Mouse (Mus musculus) right cerebral cortex, adult 18-20 months (tissue): ENCODE measurements at regions not wholly inside any gene's neighbourhood (a gene's known extent, or its start where the extent isn't known, plus 50 kb on each side); places are given as distances from the start of the nearest gene placed in this dataset.

Experiments
- DNase-seq: peaks from one replicate; pipeline ENCODE4 v3.0.0; 2022; ENCODE audit warnings: mixed read lengths

DNA sequence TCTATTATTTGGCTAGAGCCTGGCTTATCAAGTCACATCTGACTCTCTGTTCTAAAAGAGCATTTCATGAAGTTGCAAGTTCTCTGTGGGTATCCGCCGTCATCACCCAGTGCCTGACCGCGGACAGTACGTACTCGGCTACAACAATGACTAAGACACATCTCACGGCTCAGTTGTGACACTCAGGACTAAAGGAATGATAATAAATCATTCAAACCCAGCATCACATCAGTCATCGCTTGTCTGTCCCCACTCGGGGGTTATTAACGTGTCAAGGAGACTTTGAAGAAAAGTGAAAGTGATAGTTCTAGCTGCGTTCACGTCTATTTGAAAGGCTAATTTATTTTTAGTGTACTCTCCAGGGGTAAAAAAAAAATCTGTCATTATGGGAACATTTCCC lies 61.4 kb upstream of the Map4k3 start:
- DNase-seq, result no peak

DNA sequence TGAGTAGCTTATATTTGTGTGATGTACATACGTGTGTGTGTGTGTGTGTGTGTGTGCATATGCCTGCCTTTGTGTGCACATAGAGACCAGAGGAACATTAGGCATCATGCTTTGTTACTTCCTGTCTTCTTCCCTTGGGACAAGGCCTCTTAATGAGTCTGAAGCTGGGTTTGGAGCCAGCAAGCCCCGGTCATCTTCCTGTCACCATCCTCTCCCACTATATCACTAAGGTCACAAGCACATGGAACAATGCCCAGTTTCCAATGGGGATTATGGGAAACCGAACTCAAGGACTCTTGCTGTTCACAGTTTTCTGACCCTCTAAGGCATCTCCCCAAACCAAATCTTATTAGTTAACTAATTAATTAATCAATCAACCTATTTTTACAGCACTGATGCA lies 60.7 kb upstream of the Map4k3 start:
- DNase-seq, result no peak

DNA sequence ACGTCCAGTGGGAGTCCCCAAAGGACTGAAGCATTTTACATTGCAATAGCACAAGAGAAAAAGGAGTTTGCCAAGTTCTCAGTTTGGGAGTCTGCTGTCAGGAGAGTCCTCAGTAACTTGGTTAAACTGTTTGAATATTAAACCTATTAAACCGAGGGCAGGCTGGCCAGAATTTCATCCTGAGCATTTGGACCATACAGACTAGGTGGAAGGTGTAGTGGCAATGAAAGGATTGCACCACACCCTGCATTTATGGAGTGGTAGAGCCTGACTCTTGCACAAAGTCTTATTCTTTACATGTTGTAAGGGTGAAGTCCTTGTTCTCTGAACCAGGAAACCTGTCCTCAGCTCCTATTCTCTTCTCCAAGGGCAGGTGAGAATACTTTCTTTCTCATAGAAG lies 58.6 kb upstream of the Map4k3 start:
- DNase-seq, result no peak

DNA sequence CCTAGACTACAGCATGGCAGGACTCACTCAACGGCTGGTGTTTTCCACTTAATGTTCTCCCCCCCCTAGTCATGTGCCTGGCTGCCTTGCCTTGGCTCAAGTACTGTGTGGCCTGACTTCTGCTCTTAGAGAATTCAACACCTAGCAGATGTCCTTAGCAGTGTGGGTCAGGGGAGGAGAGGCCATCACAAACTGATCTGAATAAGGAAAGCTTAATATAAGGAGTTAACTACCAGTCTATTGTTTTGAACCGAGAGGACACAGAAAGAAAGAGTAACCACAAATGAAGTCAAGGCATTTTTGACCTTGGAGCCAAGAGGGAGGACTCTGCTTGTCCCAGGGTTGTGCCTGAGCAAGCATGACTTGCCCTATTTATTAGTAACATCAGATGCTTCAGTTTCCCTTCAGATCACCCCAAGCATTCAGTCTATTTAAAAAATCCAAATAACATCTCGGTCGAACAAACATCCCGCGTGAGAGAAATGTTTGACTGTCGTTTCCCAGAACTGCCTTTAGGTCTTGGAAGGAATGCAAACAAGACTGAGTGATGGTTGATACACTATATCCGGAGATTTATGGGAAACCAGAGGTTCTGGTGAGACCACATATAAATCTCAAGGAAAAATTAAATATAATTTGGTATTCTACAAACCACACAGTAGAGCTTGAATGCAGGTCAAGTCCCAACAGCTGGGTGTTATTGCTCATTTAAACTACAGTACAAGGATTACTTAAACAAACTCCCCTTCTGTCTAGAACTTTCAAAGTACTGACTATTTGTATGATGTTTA lies 58.0 kb upstream of the Map4k3 start:
- DNase-seq, result no peak

DNA sequence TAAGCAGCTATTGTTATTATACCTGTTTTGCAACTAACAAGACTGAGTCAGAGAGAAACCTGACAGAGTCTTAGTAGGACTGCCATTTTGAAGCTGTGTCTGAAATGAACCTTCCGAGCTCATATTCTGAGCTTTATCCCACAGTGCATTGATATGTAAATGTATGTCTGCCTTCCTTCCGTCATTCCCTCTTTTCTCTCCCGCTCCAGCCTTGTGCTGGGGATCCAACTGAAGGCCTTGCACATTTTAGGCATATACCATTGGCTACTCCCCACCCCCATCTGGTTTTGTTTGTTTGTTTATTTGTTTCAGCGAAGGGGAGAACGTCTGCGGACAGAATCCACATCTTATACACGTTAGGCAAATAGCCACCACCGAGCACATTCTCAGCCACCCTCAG lies 57.2 kb upstream of the Map4k3 start:
- DNase-seq, result no peak

DNA sequence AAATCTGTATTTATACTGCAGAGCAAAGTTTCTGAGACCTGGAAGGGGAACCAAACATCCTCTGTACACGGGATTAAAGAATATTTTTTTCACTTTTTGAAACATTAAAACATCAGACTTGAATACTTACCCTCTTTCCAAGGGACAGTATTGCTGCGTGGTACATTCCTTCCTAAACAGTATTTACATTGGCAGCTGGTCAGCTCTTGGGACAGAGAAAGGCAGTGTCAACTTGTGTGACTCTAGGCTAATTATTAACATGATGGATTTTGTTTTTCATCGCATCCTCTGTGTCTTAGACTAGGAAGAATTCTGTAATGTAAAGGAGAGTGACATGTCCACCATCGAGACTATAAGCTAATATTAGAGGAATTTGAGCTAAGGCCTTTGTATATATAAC lies 56.8 kb upstream of the Map4k3 start:
- no peak for DNase-seq

DNA sequence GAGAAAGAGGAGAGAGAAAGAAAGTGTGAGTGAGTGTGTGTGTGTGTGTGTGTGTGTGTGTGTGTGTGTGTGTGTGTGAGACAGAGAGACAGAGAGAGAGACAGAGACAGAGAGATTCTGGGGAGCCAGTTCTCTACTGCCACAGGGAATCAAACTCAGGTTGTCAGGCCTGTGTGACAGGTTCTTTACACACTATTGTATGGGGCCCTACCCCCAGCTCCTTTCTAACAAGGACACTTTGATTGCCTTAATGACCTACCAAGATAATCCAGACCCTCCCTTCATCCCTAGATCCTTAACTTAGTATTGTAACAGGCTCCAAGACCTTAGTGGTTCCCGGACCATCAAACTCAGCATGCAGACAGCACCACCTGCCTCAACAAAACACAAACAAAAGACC lies 53.9 kb upstream of the Map4k3 start:
- no peak for DNase-seq

DNA sequence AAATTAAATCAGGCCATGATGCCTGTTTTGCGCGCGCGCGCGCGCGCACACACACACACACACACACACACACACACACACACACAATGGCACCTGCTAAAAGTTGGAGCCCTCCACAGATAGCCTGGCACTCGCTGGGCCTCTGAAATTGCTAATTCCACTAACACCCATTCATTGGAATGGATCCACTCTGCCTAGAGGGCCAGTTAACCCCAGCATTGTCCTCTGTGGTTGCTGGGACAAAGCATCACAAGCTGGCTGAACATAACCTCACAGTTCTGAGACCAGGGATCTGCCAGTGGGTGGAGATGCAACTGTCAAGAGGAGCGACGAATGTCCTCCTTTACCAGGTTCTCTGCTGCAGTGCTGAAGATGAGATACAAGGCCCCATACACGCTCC lies 53.3 kb upstream of the Map4k3 start:
- no peak for DNase-seq

DNA sequence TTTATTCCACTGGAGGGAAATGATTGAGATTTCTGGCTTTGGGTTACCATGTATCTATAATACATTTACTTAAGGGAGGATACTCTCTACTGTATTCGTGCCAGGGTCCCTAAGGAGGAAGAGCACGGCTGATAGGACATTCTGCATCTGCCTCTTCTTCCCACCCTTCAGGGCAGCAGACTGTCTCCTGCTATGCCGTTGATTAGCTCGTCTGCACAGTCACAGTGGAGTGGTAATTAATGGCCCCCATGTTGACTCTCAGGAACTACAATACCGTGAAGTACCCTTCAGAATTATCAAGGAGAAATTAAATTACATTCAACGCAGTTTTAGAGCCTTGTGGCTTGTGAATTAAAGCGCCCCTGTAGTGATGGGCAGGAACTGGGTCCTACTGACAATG lies 52.0 kb upstream of the Map4k3 start:
- DNase-seq, result no peak

DNA sequence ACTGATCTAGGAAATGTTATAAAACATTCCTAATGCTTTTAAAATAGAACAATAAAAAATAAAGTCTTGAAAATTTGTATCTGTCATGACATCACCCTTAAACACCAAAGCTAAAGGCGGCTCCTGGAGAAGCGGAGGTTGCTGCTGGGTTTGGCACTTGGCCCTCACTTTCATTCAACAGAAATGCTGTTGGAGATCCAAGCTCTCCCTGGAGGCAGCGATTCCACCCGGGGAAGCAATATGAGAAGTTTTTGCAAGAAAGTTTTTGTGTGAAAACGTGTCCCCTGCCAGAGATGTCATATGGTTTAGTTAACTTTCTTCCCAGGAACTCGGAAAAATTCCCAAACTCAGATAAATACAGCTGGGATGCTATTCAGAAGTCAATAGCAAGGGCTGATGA lies 51.5 kb upstream of the Map4k3 start:
- DNase-seq, result peak; percentile 52
